Mouse (Mus musculus): ENCODE results near the gene Slc22a14. TPM values are rescaled to one million over a fixed set of nuclear protein-coding genes. Genes with fewer than 3 reads are reported as not detected.

Slc22a14 gene
- total and polyA plus RNA-seq, 3 experiments = not detected

DNA sequence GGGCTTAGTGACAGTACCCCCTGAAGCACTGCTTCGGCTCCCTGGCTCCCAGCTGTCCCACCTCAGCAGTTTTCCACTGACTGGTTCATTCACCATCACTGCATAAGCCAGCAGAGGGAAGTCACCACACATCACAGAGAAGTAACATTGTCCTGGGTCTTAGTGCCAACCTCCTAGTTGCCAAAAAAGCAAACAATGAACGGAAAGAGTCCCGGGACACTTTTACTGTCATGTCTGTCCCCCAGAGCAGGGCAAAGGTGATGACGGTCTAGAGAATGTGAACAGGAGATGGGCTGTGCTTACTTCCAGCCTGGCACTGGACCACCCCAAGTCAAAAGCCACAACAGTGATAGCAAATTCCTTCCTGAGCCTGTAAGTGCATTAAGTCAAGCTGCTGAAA lies 126.6 kb downstream of the Slc22a14 start:
- Histone ChIP-seq H3K36me3 (ENCODE audit: control insufficient read depth in 1 of 2, insufficient read depth in 2 of 2, low read length in 2 of 2) (peaks cover 0 to 7% of the 10 kb centered on the region in 2 experiments; a peak in 2 of 4 replicates), H3K9ac (ENCODE audit: control insufficient read depth, low read depth, low read length, poor library complexity, severe bottlenecking) (no peak overlapping the region), H3K9me3 (replicated peaks; ENCODE audit: insufficient read depth, low read length) (no peaks in the 10 kb centered on the region), H3K4me3 (ENCODE audit: control insufficient read depth in 1 of 2, insufficient read depth in 1 of 2, low read depth in 2 of 2, low read length in 2 of 2) (no peak overlapping the region), H3K4me1 (ENCODE audit: control insufficient read depth in 1 of 2, insufficient read depth in 2 of 2, low read length in 2 of 2) (peaks cover 0 to 3% of the 10 kb centered on the region in 2 experiments; a peak in 1 of 4 replicates), H3K27me3 (ENCODE audit: control insufficient read depth in 1 of 2, insufficient read depth in 2 of 2, low read length in 2 of 2) (no peaks in the 10 kb centered on the region), H3K27ac (ENCODE audit: control insufficient read depth, low read depth, low read length) (no peak overlapping the region), H3K79me2 (ENCODE audit: control insufficient read depth, insufficient read depth, low read length, poor library complexity) (no peaks in the 10 kb centered on the region)
- no peak for DNase-seq (ENCODE audit: low read depth, low spot score)
- TF ChIP-seq HCFC1 (IDR thresholded peaks at IDR 0.05; ENCODE audit: low read depth, low read length) = no peak
- TF ChIP-seq GATA1 (IDR thresholded peaks at IDR 0.05; ENCODE audit: low read depth, low read length) = no peak
- no peak for TF ChIP-seq NRF1 (IDR thresholded peaks at IDR 0.05; ENCODE audit: insufficient read depth, low read depth, low read length, poor library complexity, severe bottlenecking)
- no peak for TF ChIP-seq MEF2A (IDR thresholded peaks at IDR 0.05; ENCODE audit: extremely low read depth, insufficient replicate concordance, low read depth, low read length, poor library complexity, severe bottlenecking)
- no peak for TF ChIP-seq MYB (IDR thresholded peaks at IDR 0.05; ENCODE audit: low read depth, low read length)
- no peak for TF ChIP-seq POLR2A (IDR thresholded peaks at IDR 0.05; ENCODE audit: control insufficient read depth in 1 of 2, insufficient read depth in 1 of 2, low read depth in 1 of 2, low read length in 2 of 2, poor library complexity in 1 of 2)
- TF ChIP-seq MYC (IDR thresholded peaks at IDR 0.05; ENCODE audit: low read depth, low read length) = no peak
- TF ChIP-seq RAD21 (IDR thresholded peaks at IDR 0.05; ENCODE audit: low read depth, low read length) = no peak
- no peak for TF ChIP-seq MAX (IDR thresholded peaks at IDR 0.05; ENCODE audit: low read length)
- TF ChIP-seq KAT2A (conservative IDR thresholded peaks at IDR 0.05; ENCODE audit: low read depth, low read length) = no peak
- no peak for TF ChIP-seq NELFE (IDR thresholded peaks at IDR 0.05; ENCODE audit: low read depth, low read length)
- TF ChIP-seq CHD1 (IDR thresholded peaks at IDR 0.05; ENCODE audit: low read depth, low read length) = no peak
- no peak for TF ChIP-seq CHD2 (IDR thresholded peaks at IDR 0.05; ENCODE audit: low read length)
- TF ChIP-seq BHLHE40 (IDR thresholded peaks at IDR 0.05; ENCODE audit: borderline replicate concordance, low read depth, low read length) = no peak
- TF ChIP-seq ZNF384 (IDR thresholded peaks at IDR 0.05; ENCODE audit: low read depth, low read length) = no peak
- no peak for TF ChIP-seq USF1 (IDR thresholded peaks at IDR 0.05; ENCODE audit: low read depth, low read length)
- no peak for TF ChIP-seq GABPA (IDR thresholded peaks at IDR 0.05; ENCODE audit: low read depth, low read length)

DNA sequence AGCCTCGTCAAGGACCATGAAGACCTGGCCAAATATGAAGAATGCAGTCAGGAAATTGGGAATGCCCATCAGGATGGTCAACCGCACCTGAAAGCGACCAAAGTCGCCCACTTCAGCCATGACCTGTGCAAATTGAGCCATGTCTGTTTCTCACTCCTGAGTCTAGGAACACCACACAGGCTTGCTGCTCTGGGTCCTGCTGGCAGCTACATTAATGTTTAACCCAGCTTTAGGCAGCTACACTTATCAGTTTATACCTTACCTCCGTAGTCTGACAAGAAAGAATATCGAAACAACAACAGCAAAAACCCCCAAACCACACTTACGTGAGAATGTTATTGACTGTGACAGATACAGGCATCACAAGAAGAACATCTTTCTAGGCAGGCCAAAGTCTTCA lies 133.8 kb downstream of the Slc22a14 start:
- H3K9me3 ChIP-seq (replicated peaks; ENCODE audit: insufficient read depth, low read length) = no peaks in the 10 kb centered on the region
- peaks cover 0 to 2% of the 10 kb centered on the region in 2 experiments; a peak in 2 of 4 replicates for H3K36me3 ChIP-seq (ENCODE audit: control insufficient read depth in 1 of 2, insufficient read depth in 2 of 2, low read length in 2 of 2)
- no peak for TF ChIP-seq SIN3A (IDR thresholded peaks at IDR 0.05; ENCODE audit: low read length)
- no peak for TF ChIP-seq UBTF (IDR thresholded peaks at IDR 0.05; ENCODE audit: borderline replicate concordance, insufficient read depth, low read depth, low read length)
- TF ChIP-seq TCF12 (IDR thresholded peaks at IDR 0.05; ENCODE audit: low read depth, low read length) = 0 out of 2 replicates have a peak, but pooled peaks have one; percentile 36
- no peak for TF ChIP-seq MEF2A (IDR thresholded peaks at IDR 0.05; ENCODE audit: extremely low read depth, insufficient replicate concordance, low read depth, low read length, poor library complexity, severe bottlenecking)
- TF ChIP-seq TBP (IDR thresholded peaks at IDR 0.05; ENCODE audit: low read depth, low read length) = no peak
- no peak for TF ChIP-seq GATA1 (IDR thresholded peaks at IDR 0.05; ENCODE audit: low read depth, low read length)
- no peak for TF ChIP-seq HCFC1 (IDR thresholded peaks at IDR 0.05; ENCODE audit: low read depth, low read length)
- TF ChIP-seq KAT2A (conservative IDR thresholded peaks at IDR 0.05; ENCODE audit: low read depth, low read length) = no peak
- TF ChIP-seq EP300 (IDR thresholded peaks at IDR 0.05; ENCODE audit: low read depth in 1 of 2, low read length in 2 of 2) = peak in 1 of 2 experiments; percentile 34; a peak in 1 of 4 replicates

More for the DNA sequence above, 133.8 kb downstream of the Slc22a14 start:
- no peaks in the 10 kb centered on the region for H3K79me2 ChIP-seq (ENCODE audit: control insufficient read depth, insufficient read depth, low read length, poor library complexity)
- no peak overlapping the region for H3K9ac ChIP-seq (ENCODE audit: control insufficient read depth, low read depth, low read length, poor library complexity, severe bottlenecking)
- no peaks in the 10 kb centered on the region for H3K27me3 ChIP-seq (ENCODE audit: control insufficient read depth in 1 of 2, insufficient read depth in 2 of 2, low read length in 2 of 2)
- no peak overlapping the region for H3K4me3 ChIP-seq (ENCODE audit: control insufficient read depth in 1 of 2, insufficient read depth in 1 of 2, low read depth in 2 of 2, low read length in 2 of 2)
- H3K4me1 ChIP-seq (ENCODE audit: control insufficient read depth in 1 of 2, insufficient read depth in 2 of 2, low read length in 2 of 2) = peaks cover 3 to 19% of the 10 kb centered on the region in 2 experiments; a peak in 3 of 4 replicates
- H3K27ac ChIP-seq (ENCODE audit: control insufficient read depth, low read depth, low read length) = no peak overlapping the region
- DNase-seq (ENCODE audit: low read depth, low spot score) = peak; percentile 19
